Mouse (Mus musculus) lung, postnatal 0 days (tissue): ENCODE measurements at regions not wholly inside any gene's neighbourhood (a gene's known extent, or its start where the extent isn't known, plus 50 kb on each side); places are given as distances from the start of the nearest gene placed in this dataset.

Source experiments
- ATAC-seq: fragments of 200-750 bp; cut with Nextera tagmentation; 2 replicates; pipeline ENCODE4 v1.8.0; 2017; ENCODE audit warnings: moderate library complexity
- DNase-seq: peaks from one replicate; pipeline ENCODE4 v3.0.0-alpha.2; 2016; ENCODE audit warnings: low spot score
- H3K27ac ChIP-seq: fragments of 300-500 bp; sonication (generic); 2 replicates; pipeline ENCODE4 v1.5.1; 2014; ENCODE audit warnings: antibody characterized with exemption, mild to moderate bottlenecking, low read length, mixed read lengths
- H3K27me3 ChIP-seq: fragments of 300-500 bp; sonication (generic); replicated peaks from 2 replicates; pipeline ENCODE4 v1.6.1; 2014; ENCODE audit warnings: low read length, mixed read lengths; ENCODE audit not compliant: insufficient read depth
- H3K36me3 ChIP-seq: fragments of 300-500 bp; sonication (generic); 2 replicates; pipeline ENCODE4 v1.6.1; 2014; ENCODE audit warnings: low read length, mixed read lengths; ENCODE audit not compliant: insufficient read depth
- H3K4me1 ChIP-seq: fragments of 300-500 bp; sonication (generic); 2 replicates; pipeline ENCODE4 v1.6.1; 2014; ENCODE audit warnings: antibody characterized with exemption, low read depth, low read length, mixed read lengths; ENCODE audit not compliant: insufficient read depth
- H3K4me2 ChIP-seq: fragments of 300-500 bp; sonication (generic); replicated peaks from 2 replicates; pipeline ENCODE4 v1.6.1; 2014; ENCODE audit warnings: low read depth, mild to moderate bottlenecking, low read length, moderate library complexity, mixed read lengths
- H3K4me3 ChIP-seq: fragments of 300-500 bp; sonication (generic); 2 replicates; pipeline ENCODE4 v1.5.1; 2014; ENCODE audit warnings: low read depth, low read length
- H3K9ac ChIP-seq: fragments of 300-500 bp; sonication (generic); replicated peaks from 2 replicates; pipeline ENCODE4 v1.6.1; 2014; ENCODE audit warnings: low read depth, mild to moderate bottlenecking
- H3K9me3 ChIP-seq: fragments of 300-500 bp; sonication (generic); 2 replicates; pipeline ENCODE4 v1.6.1; 2016; ENCODE audit warnings: low read length, mixed read lengths
- CTCF ChIP-seq: IDR thresholded peaks from 2 replicates; pipeline ENCODE4 v1.5.1; 2016; ENCODE audit warnings: antibody characterized with exemption, mild to moderate bottlenecking
- EP300 ChIP-seq: IDR thresholded peaks from 2 replicates; pipeline ENCODE4 v1.6.1; 2016; ENCODE audit warnings: antibody characterized with exemption, mild to moderate bottlenecking, control low read depth
- WGBS: fragments of 180-500 bp; shearing (Covaris S2); extraction: QIAGEN DNeasy Blood & Tissue Kit; methylation state at CpG from one replicate; pipeline ENCODE4 v1.1.7; 2014; 5-methylcytosine and 5-hydroxymethylcytosine counted together

DNA sequence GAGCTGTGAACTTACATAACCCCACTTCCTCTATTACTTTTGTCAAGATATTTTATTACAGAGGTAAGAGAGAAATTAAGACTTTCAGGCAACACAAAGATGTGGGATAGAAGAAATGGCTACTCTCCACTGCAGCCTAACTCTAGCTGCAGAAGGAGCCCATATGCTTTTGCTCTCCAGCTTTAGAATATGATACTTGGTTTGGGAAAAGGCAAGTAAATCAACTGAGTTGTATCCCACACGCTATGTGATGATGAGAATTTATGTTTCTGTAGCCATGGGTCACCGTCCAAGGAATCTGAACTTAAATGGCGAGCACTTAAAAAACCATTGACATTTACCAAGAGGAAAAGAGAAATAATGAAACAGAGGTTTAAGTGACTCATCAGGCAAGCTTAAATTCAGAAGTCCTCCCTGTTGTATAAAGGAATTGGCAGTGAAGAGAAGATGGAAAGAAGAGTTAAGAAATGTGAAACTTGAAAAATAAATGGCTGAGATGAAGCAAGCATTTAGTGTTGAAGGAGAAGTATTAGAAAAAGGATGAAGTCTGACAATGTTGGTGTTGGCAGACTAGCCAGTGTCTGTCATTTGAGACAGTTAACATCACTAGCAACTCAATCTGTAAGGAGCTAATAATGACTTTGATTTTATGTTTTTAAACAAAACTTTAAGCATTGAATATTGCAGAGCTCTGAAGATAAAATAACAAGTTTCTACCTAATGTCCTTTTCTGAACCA lies 893.3 kb upstream of the Adam24 start:
- no peaks in the 10 kb centered on the region for H3K27me3 ChIP-seq
- H3K36me3 ChIP-seq = no peaks in the 10 kb centered on the region
- H3K4me1 ChIP-seq = no peaks in the 10 kb centered on the region
- H3K9ac ChIP-seq = no peak overlapping the region
- 55% methylated on average over 3 of the region's 3 CpGs for WGBS
- H3K9me3 ChIP-seq = no peaks in the 10 kb centered on the region
- ATAC-seq (no peak), DNase-seq (no peak)
- TF ChIP-seq EP300 (no peak), CTCF (no peak)
- no peak overlapping the region for H3K4me2 ChIP-seq
- H3K4me3 ChIP-seq = no peak overlapping the region
- H3K27ac ChIP-seq = no peak overlapping the region

DNA sequence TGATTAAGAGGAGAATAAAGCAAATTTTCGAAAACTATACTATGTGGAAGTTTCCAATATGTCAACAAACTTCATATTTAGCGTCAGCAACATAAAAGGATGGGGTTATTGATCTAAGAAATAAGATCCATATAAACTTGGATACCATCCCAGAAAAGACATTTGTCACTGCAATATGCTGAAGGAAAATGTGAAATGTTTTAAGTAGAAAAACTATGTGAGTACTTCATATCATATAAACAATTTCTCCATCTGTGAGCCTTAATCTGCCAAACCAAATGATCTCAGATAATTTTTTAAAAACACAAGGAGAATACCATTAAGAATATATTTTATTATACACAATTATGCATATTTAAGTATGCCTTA lies 892.7 kb upstream of the Adam24 start:
- no peak overlapping the region for H3K27ac ChIP-seq
- WGBS = 43% methylated on average over 2 of the region's 2 CpGs

More for the DNA sequence above, 892.7 kb upstream of the Adam24 start:
- H3K27me3 ChIP-seq = no peaks in the 10 kb centered on the region
- H3K4me1 ChIP-seq = no peaks in the 10 kb centered on the region
- H3K4me3 ChIP-seq = no peak overlapping the region
- DNase-seq = no peak
- no peak overlapping the region for H3K9ac ChIP-seq
- H3K36me3 ChIP-seq = no peaks in the 10 kb centered on the region
- no peak for ATAC-seq
- TF ChIP-seq EP300 (no peak), CTCF (no peak)
- H3K9me3 ChIP-seq = no peaks in the 10 kb centered on the region
- H3K4me2 ChIP-seq = no peak overlapping the region
